Mouse (Mus musculus) kidney, adult 8-10 months (tissue): ENCODE measurements at regions not wholly inside any gene's neighbourhood (a gene's known extent, or its start where the extent isn't known, plus 50 kb on each side); places are given as distances from the start of the nearest gene placed in this dataset.

ENCODE experiments used
- DNase-seq, 2 experiments: peaks; one replicate each; pipeline ENCODE4 v3.0.0; 2022

DNA sequence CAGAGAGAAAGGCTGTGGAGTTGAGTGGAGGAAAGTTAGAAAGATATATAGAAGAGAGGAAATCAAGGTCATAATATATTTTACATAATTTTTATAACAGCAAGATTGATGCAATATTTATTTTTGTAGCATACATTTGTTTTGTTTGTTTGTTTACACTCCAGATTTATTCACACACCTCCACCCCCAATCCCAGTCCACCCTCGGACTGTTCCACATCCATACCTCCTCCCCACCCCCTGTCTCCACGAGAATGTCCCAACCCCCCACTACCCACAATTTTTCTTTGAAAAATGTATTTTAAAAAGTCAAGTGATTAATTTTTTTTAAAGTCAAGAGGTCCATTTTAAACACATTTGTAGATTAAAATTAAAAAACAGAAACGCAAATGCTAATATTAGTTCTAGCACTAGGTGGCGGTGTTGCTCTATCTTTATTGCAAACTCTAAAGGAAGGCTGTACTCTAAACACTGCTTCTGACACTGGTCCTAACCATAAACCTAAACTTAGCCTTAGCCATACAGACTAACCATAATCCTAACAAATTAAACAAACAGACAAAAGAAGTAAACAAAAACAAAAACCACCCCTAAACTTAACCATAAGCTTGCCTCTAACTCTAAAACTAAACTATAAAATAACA, 67.8 kb downstream of the Olfr1505 start:
- DNase-seq = peak; percentile 12 to 13

DNA sequence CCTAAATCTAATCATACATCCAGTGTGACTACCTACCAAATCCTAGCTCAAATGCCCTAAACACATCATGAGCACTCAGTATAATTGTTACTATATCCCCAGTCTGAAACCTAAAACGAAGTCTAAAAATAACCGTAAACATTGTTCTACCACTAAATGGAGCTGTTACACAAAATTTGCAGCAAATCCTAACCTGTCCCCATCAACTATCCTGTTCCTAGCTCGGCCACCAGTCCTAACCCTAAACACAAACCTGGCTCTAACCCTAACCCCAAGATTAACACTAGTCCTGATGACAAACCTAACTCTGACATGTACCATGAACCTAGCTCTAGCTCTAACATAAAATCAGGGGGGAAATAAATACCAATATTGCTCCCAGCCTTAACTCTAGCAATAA, 69.5 kb downstream of the Olfr1505 start:
- no peak for DNase-seq
